Comparison of ENCODE assay signal across 8 mouse cellular contexts in genomic region chr13:22026058-22027031, GRCm38 (mm10). TPM values are rescaled to one million over a fixed set of nuclear protein-coding genes. Genes with fewer than 3 reads are reported as not detected.
DNase-seq lines count a peak whose midpoint lies in the region; ATAC-seq lines count a peak whose summit lies in the region.

No protein-coding gene starts in this region.

- no peaks in the 10 kb centered on the region for H3K9me3 ChIP-seq in embryonic facial prominence, embryonic 12.5 days
- H3K9me3 ChIP-seq in limb, embryonic 10.5 days (replicated peaks) = no peaks in the 10 kb centered on the region
- H3K9me3 ChIP-seq in midbrain, embryonic 11.5 days (ENCODE audit: control insufficient read depth, low read length) = no peaks in the 10 kb centered on the region

- H3K4me2 ChIP-seq in embryonic facial prominence, embryonic 12.5 days (replicated peaks) = peak overlapping the region; percentile 55
- H3K4me2 ChIP-seq in midbrain, embryonic 11.5 days = peak overlapping the region; percentile 63

- 1% methylated on average over 35 of the region's 35 CpGs for WGBS in embryonic facial prominence, embryonic 12.5 days
- 2% methylated on average over 35 of the region's 35 CpGs for WGBS in limb, embryonic 10.5 days
- WGBS in midbrain, embryonic 11.5 days = 2% methylated on average over 35 of the region's 35 CpGs

- H3K4me3 ChIP-seq in embryonic facial prominence, embryonic 12.5 days = peak overlapping the region; percentile 46
- peak overlapping the region; percentile 61 for H3K4me3 ChIP-seq in limb, embryonic 10.5 days
- peak overlapping the region; percentile 46 for H3K4me3 ChIP-seq in midbrain, embryonic 11.5 days (ENCODE audit: low read depth, low read length)

- H3K9ac ChIP-seq in embryonic facial prominence, embryonic 12.5 days = peak overlapping the region; percentile 42; the same call in 1 of the 2 replicates
- H3K9ac ChIP-seq in midbrain, embryonic 11.5 days (ENCODE audit: low read length) = peak overlapping the region; percentile 63

- DNase-seq in cerebellum, adult 11 months = peak; percentile 64
- DNase-seq in heart, adult 18-20 months = peak; percentile 83 to 95
- peak; percentile 86 for DNase-seq in kidney, adult 18-20 months
- DNase-seq in limb, embryonic 10.5 days (ENCODE audit: low spot score) = peak; percentile 93
- peak; percentile 100 for DNase-seq in midbrain, embryonic 11.5 days (ENCODE audit: low spot score, missing footprints)
- peak; percentile 67 to 80 for DNase-seq in spleen, adult 18-20 months

- no peaks in the 10 kb centered on the region for H3K36me3 ChIP-seq in embryonic facial prominence, embryonic 12.5 days
- H3K36me3 ChIP-seq in limb, embryonic 10.5 days = no peaks in the 10 kb centered on the region
- H3K36me3 ChIP-seq in midbrain, embryonic 11.5 days (ENCODE audit: control insufficient read depth, insufficient read depth, low read length) = no peaks in the 10 kb centered on the region

- no peaks in the 10 kb centered on the region for H3K27me3 ChIP-seq in embryonic facial prominence, embryonic 12.5 days
- H3K27me3 ChIP-seq in limb, embryonic 10.5 days (ENCODE audit: low read depth, poor library complexity, severe bottlenecking) = no peaks in the 10 kb centered on the region
- no peaks in the 10 kb centered on the region for H3K27me3 ChIP-seq in midbrain, embryonic 11.5 days (ENCODE audit: control insufficient read depth, insufficient read depth, low read length)

- ATAC-seq in cerebellum, adult (ENCODE audit: insufficient number of reproducible peaks, low FRiP score, low TSS enrichment) = no peak
- ATAC-seq in embryonic facial prominence, embryonic 12.5 days (ENCODE audit: insufficient number of reproducible peaks, insufficient read depth, low FRiP score, low TSS enrichment) = no peak
- ATAC-seq in midbrain, embryonic 11.5 days (ENCODE audit: low FRiP score) = 0 out of 2 replicates have a peak, but pooled peaks have one; percentile 56

- no peak overlapping the region for H3K27ac ChIP-seq in embryonic facial prominence, embryonic 12.5 days
- peak overlapping the region; percentile 68 for H3K27ac ChIP-seq in limb, embryonic 10.5 days
- no peak overlapping the region for H3K27ac ChIP-seq in midbrain, embryonic 11.5 days (ENCODE audit: low read depth, low read length)

- no peaks in the 10 kb centered on the region for H3K4me1 ChIP-seq in embryonic facial prominence, embryonic 12.5 days
- H3K4me1 ChIP-seq in limb, embryonic 10.5 days = peaks cover 8% of the 10 kb centered on the region
- no peaks in the 10 kb centered on the region; the same call in 1 of the 2 replicates for H3K4me1 ChIP-seq in midbrain, embryonic 11.5 days (ENCODE audit: control insufficient read depth, insufficient read depth, low read length)

RNA-seq across cellular contexts. Expression of gene Hist1h2ah, which starts 9.0 kb away (rescaled TPM):
- polyA plus RNA-seq in embryonic facial prominence, embryonic 12.5 days (2016; fragmentation: Nextera tagmentation; extraction: Ambion mirVana) = 8.0 and 8.3 TPM in 2 replicates
- total RNA-seq in heart, adult 18-20 months (2021) = 10 to 100 TPM; 10.9 to 12.6 TPM
- polyA plus RNA-seq in limb, embryonic 10.5 days (2016; fragmentation: Nextera tagmentation; extraction: Ambion mirVana) = 7.3 and 8.5 TPM in 2 replicates
- polyA plus RNA-seq in midbrain, embryonic 11.5 days (2014; fragmentation: Nextera tagmentation; extraction: Ambion mirVana) = 6.3 and 6.8 TPM in 2 replicates

RNA-seq across cellular contexts. Expression of gene Hist1h2bk, which starts 9.3 kb away (rescaled TPM):
- 19.4 and 20.1 TPM in 2 replicates for polyA plus RNA-seq in embryonic facial prominence, embryonic 12.5 days (2016; fragmentation: Nextera tagmentation; extraction: Ambion mirVana)
- total RNA-seq in heart, adult 18-20 months (2021) = 10 to 100 TPM; 15.2 to 16.5 TPM
- 10.3 and 11.8 TPM in 2 replicates for polyA plus RNA-seq in limb, embryonic 10.5 days (2016; fragmentation: Nextera tagmentation; extraction: Ambion mirVana)
- 9.9 and 11.3 TPM in 2 replicates for polyA plus RNA-seq in midbrain, embryonic 11.5 days (2014; fragmentation: Nextera tagmentation; extraction: Ambion mirVana)

RNA-seq across cellular contexts. Expression of gene Hist1h4i, which starts 14.8 kb away (rescaled TPM):
- 26.8 and 29.2 TPM in 2 replicates for polyA plus RNA-seq in embryonic facial prominence, embryonic 12.5 days (2016; fragmentation: Nextera tagmentation; extraction: Ambion mirVana)
- total RNA-seq in heart, adult 18-20 months (2021) = 10 to 100 TPM; 15.0 to 20.2 TPM
- 27.4 and 36.3 TPM in 2 replicates for polyA plus RNA-seq in limb, embryonic 10.5 days (2016; fragmentation: Nextera tagmentation; extraction: Ambion mirVana)
- 43.8 and 43.9 TPM in 2 replicates for polyA plus RNA-seq in midbrain, embryonic 11.5 days (2014; fragmentation: Nextera tagmentation; extraction: Ambion mirVana)

RNA-seq across cellular contexts. Expression of gene Hist1h2ag, which starts 16.4 kb away (rescaled TPM):
- 117 and 124 TPM in 2 replicates for polyA plus RNA-seq in embryonic facial prominence, embryonic 12.5 days (2016; fragmentation: Nextera tagmentation; extraction: Ambion mirVana)
- total RNA-seq in heart, adult 18-20 months (2021) = 10 to 100 TPM in 1 of 2 experiments, 1 to 10 TPM in 1; 7.7 to 10.8 TPM
- polyA plus RNA-seq in limb, embryonic 10.5 days (2016; fragmentation: Nextera tagmentation; extraction: Ambion mirVana) = 59.9 and 81.0 TPM in 2 replicates
- polyA plus RNA-seq in midbrain, embryonic 11.5 days (2014; fragmentation: Nextera tagmentation; extraction: Ambion mirVana) = 46.4 and 70.6 TPM in 2 replicates

RNA-seq across cellular contexts. Expression of gene Hist1h2bj, which starts 16.7 kb away (rescaled TPM):
- 15.2 and 17.7 TPM in 2 replicates for polyA plus RNA-seq in embryonic facial prominence, embryonic 12.5 days (2016; fragmentation: Nextera tagmentation; extraction: Ambion mirVana)
- 1 to 10 TPM; 2.8 to 6.2 TPM for total RNA-seq in heart, adult 18-20 months (2021)
- 14.5 and 20.7 TPM in 2 replicates for polyA plus RNA-seq in limb, embryonic 10.5 days (2016; fragmentation: Nextera tagmentation; extraction: Ambion mirVana)
- polyA plus RNA-seq in midbrain, embryonic 11.5 days (2014; fragmentation: Nextera tagmentation; extraction: Ambion mirVana) = 9.9 and 12.6 TPM in 2 replicates
